Mouse (Mus musculus) retina, embryonic 14.5 days (tissue): ENCODE results near the gene Zg16.

Source experiments
- DNase-seq: peaks from one replicate; pipeline ENCODE4 v3.0.0-alpha.2; 2015; ENCODE audit warnings: low spot score

Zg16 gene

DNA sequence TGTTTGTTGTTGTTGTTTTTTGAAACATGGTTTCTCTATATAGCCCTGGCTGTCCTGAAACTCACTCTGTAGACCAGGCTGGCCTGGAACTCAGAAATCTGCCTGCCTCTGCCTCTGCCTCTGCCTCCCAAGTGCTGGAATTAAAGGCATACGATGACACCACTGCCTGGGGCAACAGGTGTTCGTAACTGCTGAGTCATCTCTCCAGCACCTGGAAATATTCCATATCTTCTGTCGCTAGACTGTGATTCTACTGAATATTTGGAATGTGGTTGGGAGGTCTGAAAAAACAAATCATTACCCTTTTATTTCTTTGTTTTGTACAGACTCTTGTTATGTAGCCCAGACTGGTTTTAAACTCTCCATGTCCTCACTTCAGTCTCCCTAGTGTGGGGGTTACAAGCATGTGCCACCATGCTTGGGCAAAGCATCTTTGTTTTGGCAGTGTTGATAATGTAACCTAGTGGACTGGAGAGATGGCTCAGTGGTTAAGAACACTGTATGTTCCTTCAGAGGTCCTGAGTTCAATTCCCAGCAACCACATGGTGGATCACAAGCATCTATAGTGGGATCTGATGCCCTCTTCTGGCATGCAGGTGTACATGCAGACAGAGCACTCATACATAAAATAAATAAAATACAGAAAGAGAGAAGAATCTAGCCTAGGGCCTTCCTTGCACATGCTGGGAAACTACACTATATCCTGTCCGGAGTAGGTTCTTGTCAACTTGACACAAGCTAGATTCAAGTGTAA is 82.8 kb downstream of the Zg16 start:
- no peak for DNase-seq

DNA sequence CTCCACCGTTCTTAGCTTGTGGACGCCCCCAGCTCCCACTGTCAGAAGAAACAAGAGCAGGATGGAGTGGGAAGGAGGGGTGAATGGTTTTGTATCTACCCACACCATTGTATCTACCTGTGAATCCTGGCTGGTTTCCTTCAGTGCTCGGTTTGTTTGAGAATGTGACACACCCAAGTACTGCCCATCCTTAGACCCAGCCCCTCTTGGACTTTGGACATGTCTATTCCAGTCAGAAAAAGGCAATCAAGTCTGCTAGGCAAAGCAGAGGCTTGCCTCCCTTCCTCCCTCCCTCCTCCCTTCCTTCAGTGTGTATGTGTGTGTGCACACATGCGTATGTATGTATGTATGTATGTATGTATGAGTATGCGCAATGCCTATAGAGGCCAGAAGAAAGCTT is 83.5 kb downstream of the Zg16 start:
- no peak for DNase-seq
